Mouse (Mus musculus) ovary, postnatal 10 days (tissue): ENCODE data around the gene Ythdf1.

Experiments
- DNase-seq: peaks from one replicate; pipeline ENCODE4 v3.0.0; 2022; ENCODE audit warnings: low spot score

Gene Ythdf1

GRCm38 (mm10) chr2:180870006-180870405, 50.7 kb downstream of the Ythdf1 start:
- no peak for DNase-seq

DNA sequence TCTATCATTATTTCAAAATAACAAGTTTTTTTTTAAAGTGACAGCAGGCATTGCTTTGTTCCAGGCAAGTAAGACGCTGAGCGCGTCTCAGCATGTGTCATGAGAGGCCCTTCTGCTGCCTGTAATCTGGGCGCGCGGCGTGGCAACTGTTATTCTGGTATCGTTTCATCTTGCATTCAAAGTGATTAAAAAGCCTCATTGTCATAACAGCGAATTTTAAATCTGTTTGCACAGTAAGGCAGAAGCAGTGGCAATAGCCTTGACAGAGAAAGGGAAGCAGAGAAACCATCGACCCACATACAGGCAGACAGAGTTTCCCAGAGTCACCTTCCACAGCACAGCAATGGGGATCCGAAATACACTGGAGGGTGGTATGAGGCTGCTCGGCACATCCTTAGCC, 59.2 kb downstream of the Ythdf1 start:
- DNase-seq = no peak

- DNase-seq = no peak
Measured at GRCm38 (mm10) chr2:180857121-180857520, 63.6 kb downstream of the Ythdf1 start.

GRCm38 (mm10) chr2:180855005-180855544, 65.7 kb downstream of the Ythdf1 start:
- DNase-seq = no peak
